Mouse (Mus musculus): ENCODE measurements around the gene Itgb2l.
"Not testable (repeated sequence)": the region's sequence is repeated elsewhere in the genome, so short reads cannot be mapped to it uniquely, and the experiment has no call there.

The Itgb2l gene

GRCm38 (mm10) chr16:96443468-96443867, at the start of gene Itgb2l:
TSS of gene Itgb2l (minus strand) at chr16:96443619.
- no peak for DNase-seq (ENCODE audit: low spot score in 2 of 2)

- no peak for DNase-seq (ENCODE audit: low spot score in 2 of 2)
These were observed 48.1 kb upstream of the Itgb2l start for GRCm38 (mm10) chr16:96491530-96491929.

- no peak for DNase-seq (ENCODE audit: low spot score in 2 of 2)
These were observed 44.6 kb upstream of the Itgb2l start for GRCm38 (mm10) chr16:96488038-96488437.

GRCm38 (mm10) chr16:96487007-96487684, 43.7 kb upstream of the Itgb2l start:
- no peak for DNase-seq (ENCODE audit: low spot score in 2 of 2)

- no peak for DNase-seq (ENCODE audit: low spot score in 2 of 2)
These were observed 38.4 kb upstream of the Itgb2l start for GRCm38 (mm10) chr16:96481791-96482190.

- no peak for DNase-seq (ENCODE audit: low spot score in 2 of 2)
These were observed 30.8 kb upstream of the Itgb2l start for GRCm38 (mm10) chr16:96474185-96474584.

GRCm38 (mm10) chr16:96472816-96473215, 29.4 kb upstream of the Itgb2l start:
- DNase-seq (ENCODE audit: low spot score in 2 of 2): no peak

- no peak for DNase-seq (ENCODE audit: low spot score in 2 of 2)
These were observed 28.9 kb upstream of the Itgb2l start for GRCm38 (mm10) chr16:96472361-96472760.

GRCm38 (mm10) chr16:96469640-96470039, 26.2 kb upstream of the Itgb2l start:
- peak; percentile 59 to 60 for DNase-seq (ENCODE audit: low spot score in 2 of 2)

- no peak for DNase-seq (ENCODE audit: low spot score in 2 of 2)
These were observed 25.3 kb upstream of the Itgb2l start for GRCm38 (mm10) chr16:96468698-96469097.

GRCm38 (mm10) chr16:96468011-96468410, 24.6 kb upstream of the Itgb2l start:
- DNase-seq (ENCODE audit: low spot score in 2 of 2): no peak

GRCm38 (mm10) chr16:96467445-96467844, 24.0 kb upstream of the Itgb2l start, which contains the start of gene Pcp4:
TSS of gene Pcp4 (plus strand) at chr16:96467606.
- DNase-seq (ENCODE audit: low spot score in 2 of 2): peak; percentile 66 to 68

- no peak for DNase-seq (ENCODE audit: low spot score in 2 of 2)
These were observed 17.4 kb upstream of the Itgb2l start for GRCm38 (mm10) chr16:96460788-96461187.

GRCm38 (mm10) chr16:96459356-96459755, 15.9 kb upstream of the Itgb2l start:
- DNase-seq (ENCODE audit: low spot score in 2 of 2): no peak

- no peak for DNase-seq (ENCODE audit: low spot score in 2 of 2)
These were observed 14.2 kb upstream of the Itgb2l start for GRCm38 (mm10) chr16:96457612-96458011.

- no peak for DNase-seq (ENCODE audit: low spot score in 2 of 2)
These were observed 10.7 kb upstream of the Itgb2l start for GRCm38 (mm10) chr16:96454086-96454485.

- DNase-seq (ENCODE audit: low spot score in 2 of 2): not testable (repeated sequence)
These were observed 7.5 kb upstream of the Itgb2l start for GRCm38 (mm10) chr16:96450871-96451270.

GRCm38 (mm10) chr16:96441826-96442225, 1.6 kb downstream of the Itgb2l start:
- no peak for DNase-seq (ENCODE audit: low spot score in 2 of 2)

GRCm38 (mm10) chr16:96440871-96441270, 2.5 kb downstream of the Itgb2l start:
- no peak for DNase-seq (ENCODE audit: low spot score in 2 of 2)

GRCm38 (mm10) chr16:96439682-96440081, 3.7 kb downstream of the Itgb2l start:
- DNase-seq (ENCODE audit: low spot score in 2 of 2): peak in 1 of 2 experiments; percentile 25

GRCm38 (mm10) chr16:96438946-96439345, 4.5 kb downstream of the Itgb2l start:
- DNase-seq (ENCODE audit: low spot score in 2 of 2): no peak

- DNase-seq (ENCODE audit: low spot score in 2 of 2): no peak
These were observed 9.2 kb downstream of the Itgb2l start for GRCm38 (mm10) chr16:96434024-96434785.

GRCm38 (mm10) chr16:96433266-96433665, 10.2 kb downstream of the Itgb2l start:
- DNase-seq (ENCODE audit: low spot score in 2 of 2): no peak
